Mouse (Mus musculus) liver, embryonic 14.5 days (tissue): ENCODE measurements at regions not wholly inside any gene's neighbourhood (a gene's known extent, or its start where the extent isn't known, plus 50 kb on each side); places are given as distances from the start of the nearest gene placed in this dataset.

Experiments
- CTCF ChIP-seq: IDR thresholded peaks from 2 replicates; pipeline ENCODE4 v1.5.1; 2016; ENCODE audit warnings: antibody characterized with exemption, low read depth, control low read depth
- EP300 ChIP-seq: IDR thresholded peaks from 2 replicates; pipeline ENCODE4 v1.6.1; 2016; ENCODE audit warnings: antibody characterized with exemption, low read depth

- TF ChIP-seq CTCF (no peak), EP300 (no peak)
Measured at GRCm38 (mm10) chr6:100163814-100164130, 123.5 kb downstream of the Rybp start.
